Mouse (Mus musculus): Measurements from ENCODE around the gene Klhl23.

Klhl23 gene

DNA sequence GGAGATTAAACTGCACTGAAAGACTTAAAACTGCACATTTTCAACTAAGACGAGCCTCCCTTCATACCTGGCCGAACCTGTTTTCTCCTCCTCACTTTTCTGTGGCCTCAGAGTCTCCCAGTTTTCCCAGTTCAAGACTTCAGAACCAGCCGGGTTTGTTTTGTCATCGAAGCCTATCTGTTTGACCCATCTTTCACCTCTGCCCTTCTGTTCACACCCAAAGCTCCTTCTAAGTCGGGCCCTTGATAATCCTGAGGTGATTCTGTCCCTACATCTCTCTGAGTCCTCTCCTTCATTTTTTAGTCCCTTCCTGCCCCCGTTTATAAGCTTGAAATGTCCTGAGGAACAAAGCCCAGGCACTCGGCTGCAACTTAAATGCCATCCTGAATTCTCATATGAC is 6.3 kb downstream of the Klhl23 start:
- in situ Hi-C loops (cut with MboI; ENCODE audit: unreplicated experiment in 2 of 2), result loop anchor here in 1 of 2 experiments (25.0 kb wide), 2 partner anchors 384 to 734 kb away; partner anchors contain the start of gene Gad1

DNA sequence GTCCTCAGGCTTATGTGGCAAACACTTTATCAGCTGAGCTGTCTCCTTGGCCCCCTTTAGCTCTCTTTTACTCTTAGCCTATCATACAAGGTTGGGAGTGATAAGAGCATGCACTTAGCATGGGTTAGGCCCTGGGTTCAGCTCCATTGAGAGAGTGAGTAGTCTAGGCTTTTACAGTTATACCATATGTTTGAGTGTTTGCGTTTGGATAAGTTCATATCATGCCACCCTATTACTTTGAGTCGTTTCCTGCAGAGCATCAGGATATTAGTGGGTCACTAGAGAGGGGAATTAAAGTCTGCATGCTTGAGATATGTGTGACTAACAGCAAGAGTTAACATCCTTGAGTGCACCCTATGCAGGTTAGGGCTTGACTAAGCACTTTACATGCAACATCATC is 7.9 kb downstream of the Klhl23 start:
- in situ Hi-C loops (cut with MboI; ENCODE audit: unreplicated experiment in 2 of 2), result loop anchor here in 1 of 2 experiments (25.0 kb wide), 2 partner anchors 383 to 733 kb away; partner anchors contain the start of gene Gad1

DNA sequence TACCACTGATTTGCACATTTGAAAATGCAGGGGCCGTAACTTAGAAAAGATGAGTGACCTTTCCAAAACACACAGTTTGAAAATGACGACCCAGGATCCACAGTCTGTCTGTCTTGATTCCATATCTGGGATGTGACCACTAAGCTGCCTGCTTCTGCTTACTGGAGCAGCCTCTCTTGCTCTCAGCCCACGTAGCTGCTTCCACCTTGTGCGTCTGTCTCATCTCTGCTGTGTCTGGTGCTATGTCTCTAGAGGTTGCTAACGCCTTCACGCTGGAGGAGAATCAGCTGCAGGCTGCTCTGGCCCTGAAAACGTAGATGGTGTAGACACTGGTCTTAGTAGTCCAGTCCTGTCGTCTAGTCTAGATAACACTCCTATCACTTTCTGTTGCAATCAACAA is 8.4 kb downstream of the Klhl23 start:
- in situ Hi-C loops (cut with MboI; ENCODE audit: unreplicated experiment in 2 of 2), result loop anchor here in 1 of 2 experiments (25.0 kb wide), 2 partner anchors 382 to 732 kb away; partner anchors contain the start of gene Gad1

DNA sequence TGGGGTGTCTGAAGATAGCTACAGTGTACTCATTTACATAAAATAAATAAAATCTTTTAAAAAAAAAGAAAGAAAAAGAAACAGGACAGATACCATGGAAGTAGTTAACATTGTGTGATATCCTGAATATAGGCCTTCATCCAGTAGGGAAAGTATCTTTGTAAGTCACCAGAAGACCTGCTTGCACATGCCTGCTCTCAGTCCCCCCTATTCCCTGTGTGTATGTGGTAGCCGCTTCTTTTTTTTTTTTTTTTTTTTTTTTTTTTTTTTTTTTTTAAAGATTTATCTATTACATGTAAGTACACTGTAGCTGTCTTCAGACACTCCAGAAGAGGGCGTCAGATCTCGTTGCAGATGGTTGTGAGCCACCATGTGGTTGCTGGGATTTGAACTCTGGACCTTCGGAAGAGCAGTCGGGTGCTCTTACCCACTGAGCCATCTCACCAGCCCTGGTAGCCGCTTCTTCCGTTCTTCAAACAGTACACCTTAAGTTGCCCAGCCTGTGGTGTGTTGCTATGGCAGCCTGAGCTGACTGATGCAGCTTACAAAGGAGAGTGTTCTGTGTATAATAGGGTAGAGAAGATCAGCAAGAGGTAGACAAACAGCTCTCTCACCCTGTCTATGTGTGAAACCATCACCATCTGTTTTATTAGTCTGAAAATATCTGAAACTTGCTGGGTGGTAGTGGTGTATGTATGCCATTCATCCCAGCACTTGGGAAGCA is 15.7 kb downstream of the Klhl23 start:
- in situ Hi-C loops (cut with MboI; ENCODE audit: unreplicated experiment in 2 of 2), result loop anchor here in 1 of 2 experiments (25.0 kb wide), 2 partner anchors 375 to 725 kb away; partner anchors contain the start of gene Gad1

DNA sequence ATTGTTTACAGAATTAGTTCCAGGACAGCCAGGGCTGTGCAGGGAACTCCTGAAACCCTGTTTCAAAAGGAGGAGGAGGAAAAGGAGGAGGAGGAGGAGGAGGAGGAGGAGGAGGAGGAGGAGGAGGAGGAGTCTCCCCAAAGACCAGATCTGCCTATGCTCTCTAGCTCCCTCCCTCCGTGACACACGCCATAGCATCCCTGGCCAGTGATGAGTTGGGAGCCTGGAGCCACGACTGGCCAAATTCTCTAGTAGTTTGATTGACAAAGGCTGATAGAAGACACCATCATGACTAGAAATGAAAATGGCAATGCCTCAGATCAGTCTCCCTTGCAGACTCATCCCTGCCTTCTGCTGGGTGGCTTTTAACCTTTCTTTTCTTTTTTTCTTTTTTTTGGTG is 16.3 kb downstream of the Klhl23 start:
- in situ Hi-C loops (cut with MboI; ENCODE audit: unreplicated experiment in 2 of 2), result loop anchor here in 1 of 2 experiments (25.0 kb wide), 2 partner anchors 374 to 724 kb away; partner anchors contain the start of gene Gad1

DNA sequence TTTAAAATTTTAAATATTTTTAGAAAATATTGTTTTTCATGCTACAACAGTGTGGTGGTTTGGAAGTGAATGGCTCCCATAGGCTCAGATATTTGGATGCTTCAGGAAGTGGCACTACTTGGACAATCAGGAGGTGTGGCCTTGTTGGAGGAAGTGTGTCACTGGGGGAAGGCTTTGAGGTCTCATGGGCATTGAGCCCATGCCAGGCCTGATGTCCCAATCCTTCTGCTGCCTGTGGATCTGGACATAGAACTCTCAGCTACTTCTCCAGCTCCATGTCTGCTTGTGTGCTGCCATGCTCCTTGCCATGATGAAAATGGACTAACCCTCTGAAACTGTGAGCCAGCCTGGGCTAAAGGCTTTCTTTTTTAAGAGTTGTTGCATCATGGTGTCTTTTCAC is 17.0 kb downstream of the Klhl23 start:
- in situ Hi-C loops (cut with MboI; ENCODE audit: unreplicated experiment in 2 of 2), result loop anchor here in 1 of 2 experiments (25.0 kb wide), 2 partner anchors 374 to 724 kb away; partner anchors contain the start of gene Gad1

DNA sequence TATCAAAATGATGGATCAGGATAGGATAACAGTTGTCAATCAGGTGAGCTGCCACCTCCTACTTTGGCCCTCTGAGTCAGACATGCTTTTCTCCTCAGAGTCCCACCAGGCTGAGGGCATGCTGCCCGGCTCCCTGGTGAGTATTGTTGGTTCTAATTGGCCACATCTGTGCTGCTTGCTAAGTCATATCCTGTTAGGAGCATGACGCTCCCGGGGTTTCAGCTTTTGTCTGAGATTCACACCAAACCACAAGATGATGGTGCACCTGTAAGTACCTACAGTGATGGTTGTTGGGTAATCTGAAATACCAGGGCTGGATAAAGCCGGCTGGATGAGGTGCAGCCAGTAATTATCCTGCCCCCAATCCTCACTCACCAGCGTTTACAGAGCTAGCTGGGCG is 18.5 kb downstream of the Klhl23 start:
- in situ Hi-C loops (cut with MboI; ENCODE audit: unreplicated experiment in 2 of 2), result loop anchor here in 1 of 2 experiments (25.0 kb wide), 2 partner anchors 372 to 722 kb away; partner anchors contain the start of gene Gad1

DNA sequence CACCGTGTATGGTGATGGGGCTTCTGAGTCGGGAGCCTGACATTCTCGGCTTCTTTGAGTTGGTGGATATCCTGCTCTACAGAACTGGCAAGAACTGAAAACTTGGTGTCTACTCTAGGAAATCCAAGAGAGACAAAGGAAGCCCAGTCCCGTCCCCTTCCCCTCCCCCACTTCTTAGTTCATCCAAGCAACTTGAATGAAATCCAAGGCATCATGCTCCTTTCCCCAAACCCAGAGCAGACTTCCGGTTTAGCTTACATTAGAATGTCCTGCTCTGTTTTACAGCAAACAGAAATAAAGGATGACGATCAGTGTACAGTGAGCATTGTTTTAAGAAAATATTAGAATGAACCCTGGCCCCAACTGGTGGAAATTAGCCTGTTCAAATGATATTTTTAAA is 27.5 kb downstream of the Klhl23 start:
- in situ Hi-C loops (cut with MboI; ENCODE audit: unreplicated experiment in 2 of 2), result loop anchor here in 1 of 2 experiments (25.0 kb wide), 2 partner anchors 363 to 713 kb away; partner anchors contain the start of gene Gad1

DNA sequence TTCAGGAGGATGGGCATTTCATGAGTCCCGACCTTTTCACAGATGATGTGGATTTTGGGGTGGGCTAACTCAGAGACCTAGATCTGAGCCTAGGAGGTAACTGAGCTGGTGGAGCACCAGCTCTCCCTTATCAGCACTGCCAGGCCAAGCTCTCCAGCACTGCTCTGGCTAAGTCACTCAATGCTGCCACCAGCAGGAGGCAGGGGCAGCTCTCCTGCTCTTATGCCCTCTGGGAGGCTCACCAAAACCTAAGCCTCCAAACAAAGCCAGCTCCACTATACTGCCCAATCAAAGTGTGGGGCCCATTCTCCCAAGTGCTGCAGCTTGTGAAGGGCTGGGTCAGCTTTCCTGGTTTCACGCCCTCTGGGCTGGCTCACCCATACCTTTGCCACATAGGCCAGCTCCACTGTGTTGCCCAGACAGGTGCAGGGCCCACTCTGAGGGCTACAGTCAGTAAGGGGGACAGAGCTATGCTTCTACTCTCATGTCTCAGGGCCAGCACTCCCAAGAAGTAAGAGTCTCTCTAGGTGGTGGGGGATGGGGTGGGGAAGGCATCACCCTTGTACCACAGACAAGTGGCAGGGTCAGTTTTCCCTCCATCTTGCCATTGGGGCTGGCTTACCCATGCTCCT is 29.8 kb downstream of the Klhl23 start:
- in situ Hi-C loops (cut with MboI; ENCODE audit: unreplicated experiment in 2 of 2), result loop anchor here in 1 of 2 experiments (10.0 kb wide), 1 partner anchor 217 kb away; no protein-coding TSS in a partner anchor

DNA sequence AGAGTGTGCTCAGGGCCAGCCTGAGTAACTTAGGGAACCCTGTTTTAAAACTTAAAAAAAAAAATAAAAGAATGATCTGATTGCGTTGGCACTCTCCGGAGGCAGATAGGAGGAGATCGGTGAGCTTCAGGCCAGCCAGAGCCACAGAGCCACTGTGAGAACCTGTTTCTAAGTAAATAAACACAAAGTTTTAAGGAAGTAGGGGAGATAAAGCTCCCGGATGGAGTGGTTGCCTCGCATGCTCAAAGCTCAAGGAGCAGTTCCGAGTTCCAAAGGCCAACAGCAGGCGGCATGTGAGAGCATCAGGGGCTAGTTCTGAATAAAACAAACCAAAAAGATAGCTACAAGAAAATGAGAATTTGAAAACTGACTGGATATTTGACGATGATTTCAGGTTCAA is 34.6 kb downstream of the Klhl23 start:
- in situ Hi-C loops (cut with MboI; ENCODE audit: unreplicated experiment in 2 of 2), result loop anchor here (5.0 to 10.0 kb wide), 2 partner anchors 101 to 222 kb away; no protein-coding TSS in a partner anchor

DNA sequence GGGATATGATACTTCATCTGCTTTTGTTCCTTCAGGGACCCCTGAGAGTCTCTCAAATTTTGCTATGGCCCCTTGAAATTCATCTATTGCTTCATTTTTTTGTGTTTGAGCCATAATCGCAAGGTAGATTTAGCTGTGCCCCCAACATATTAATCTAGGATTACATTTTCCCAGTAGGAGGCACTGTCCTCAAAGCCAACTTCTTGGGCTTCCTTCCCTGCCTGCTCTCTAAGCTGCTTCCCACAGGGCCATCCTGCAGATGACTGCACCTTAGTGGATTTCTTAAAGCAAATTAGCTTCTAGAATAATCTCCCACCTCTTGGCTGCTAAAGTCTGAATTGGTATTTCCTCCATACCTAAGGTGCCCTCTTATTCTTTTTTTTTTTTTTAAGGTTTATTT is 36.1 kb downstream of the Klhl23 start:
- in situ Hi-C loops (cut with MboI; ENCODE audit: unreplicated experiment in 2 of 2), result loop anchor here (5.0 to 10.0 kb wide), 2 partner anchors 99 to 223 kb away; no protein-coding TSS in a partner anchor

DNA sequence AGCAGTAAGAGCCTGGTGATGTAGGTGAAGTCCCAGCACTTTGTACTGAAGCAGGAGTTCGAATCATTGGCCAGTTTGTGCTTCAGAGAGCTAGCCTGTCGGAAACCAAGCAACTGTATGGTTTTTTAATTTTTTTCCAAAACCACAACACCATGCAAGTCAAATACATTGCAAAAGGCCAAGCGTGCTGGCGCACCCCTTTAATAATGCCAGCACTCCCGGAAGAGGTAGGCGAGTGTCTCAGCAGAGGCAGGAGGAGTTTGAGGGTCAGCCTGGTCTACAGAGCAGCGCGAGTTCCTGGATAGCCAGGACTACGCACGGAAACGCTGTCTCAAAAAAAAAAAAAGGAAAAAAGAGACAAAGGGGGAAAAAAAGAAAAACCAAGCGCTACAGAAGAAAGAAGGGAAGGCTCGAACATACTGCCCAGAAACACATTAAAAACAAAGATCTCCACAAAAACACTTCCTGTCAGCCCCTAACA is 39.3 kb downstream of the Klhl23 start:
- in situ Hi-C loops (cut with MboI; ENCODE audit: unreplicated experiment in 2 of 2), result loop anchor here in 1 of 2 experiments (5.0 kb wide), 1 partner anchor 134 kb away; no protein-coding TSS in a partner anchor

DNA sequence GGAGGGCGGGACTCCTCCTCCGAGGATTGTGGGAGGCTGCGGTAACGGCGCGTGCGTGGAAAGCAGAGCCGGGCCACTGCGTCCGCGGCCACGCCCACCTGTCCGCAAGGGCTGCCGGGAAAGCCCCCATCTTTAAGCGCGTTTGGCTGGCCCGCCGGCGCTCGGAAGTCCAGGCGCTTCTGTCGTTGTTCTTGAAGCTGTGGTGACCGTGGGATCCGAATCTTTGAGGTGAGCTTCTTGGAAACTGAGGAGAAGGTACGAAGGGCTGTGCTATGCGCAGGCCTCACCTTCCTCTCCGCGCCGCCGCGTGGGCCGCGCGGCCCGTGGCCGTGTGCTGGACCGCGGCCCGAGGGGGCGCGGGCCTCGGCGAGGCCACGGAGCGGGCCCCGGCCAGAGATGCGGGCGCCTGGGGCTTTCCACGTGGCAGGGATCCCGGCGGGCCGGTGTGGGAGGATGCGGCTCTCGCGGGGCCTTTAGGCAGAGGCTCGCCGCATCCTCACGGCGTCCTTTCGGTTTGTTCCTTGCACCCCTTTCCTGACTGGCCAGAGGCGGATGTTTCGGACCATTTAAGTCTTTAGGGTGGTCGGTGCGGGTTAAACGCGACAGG is 39.8 kb downstream of the Klhl23 start, which contains the start of gene Ssb:
Gene Ssb, plus strand, starts transcription at position 78 of the 607 bp plus-strand sequence.
- in situ Hi-C loops (cut with MboI; ENCODE audit: unreplicated experiment in 2 of 2), result loop anchor here in 1 of 2 experiments (5.0 kb wide), 1 partner anchor 134 kb away; no protein-coding TSS in a partner anchor

DNA sequence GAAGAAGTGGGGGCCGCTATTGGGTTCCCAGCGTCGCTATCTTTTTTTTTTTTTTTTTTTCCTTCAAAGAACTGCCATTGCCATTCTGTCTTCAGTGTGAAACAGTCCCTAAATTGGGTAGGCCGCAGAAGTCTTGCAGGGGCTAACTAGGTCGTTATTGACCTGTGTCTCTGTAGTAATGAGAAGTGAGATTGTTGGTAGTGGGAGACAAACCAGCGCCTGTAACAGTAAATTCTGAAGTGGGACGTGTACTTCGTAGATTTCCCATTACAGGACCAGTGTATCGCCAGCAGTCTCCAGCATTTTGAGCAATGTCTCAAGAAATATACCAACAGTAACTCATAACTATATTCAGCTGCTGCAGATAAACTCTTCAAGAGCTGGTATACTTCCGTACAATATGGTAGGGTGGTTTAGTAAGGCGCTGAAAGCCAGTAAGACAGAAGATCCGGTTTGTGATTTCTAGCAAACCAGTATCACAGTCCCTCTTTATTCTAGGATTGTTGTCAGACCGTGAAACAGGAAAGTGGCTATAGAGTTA is 40.4 kb downstream of the Klhl23 start:
- in situ Hi-C loops (cut with MboI; ENCODE audit: unreplicated experiment in 2 of 2), result loop anchor here in 1 of 2 experiments (5.0 kb wide), 1 partner anchor 135 kb away; no protein-coding TSS in a partner anchor

DNA sequence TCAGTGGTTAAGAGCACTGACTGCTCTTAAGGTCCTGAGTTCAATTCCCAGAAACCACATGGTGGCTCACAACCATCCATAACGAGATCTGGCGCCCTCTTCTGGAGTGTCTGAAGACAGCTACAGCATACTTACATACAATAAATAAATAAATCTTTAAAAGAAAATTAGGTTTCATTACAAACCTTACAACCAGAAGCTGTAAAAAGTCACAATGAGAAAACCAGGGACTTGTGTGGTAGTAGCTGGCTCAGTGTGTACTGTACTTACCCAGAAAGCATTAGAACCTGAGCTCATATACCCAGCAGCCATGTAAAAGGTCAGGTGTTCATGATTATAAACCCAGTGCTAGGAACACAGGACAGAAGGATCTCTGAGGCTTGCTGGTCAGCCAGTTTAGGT is 62.2 kb downstream of the Klhl23 start:
- in situ Hi-C loops (cut with MboI; ENCODE audit: unreplicated experiment in 2 of 2), result loop anchor here (10.0 to 25.0 kb wide), 3 partner anchors 169 to 1978 kb away; partner anchors contain the start of genes Fastkd1 (in 1 of the 2) and Pdk1 (in 1 of the 2)

DNA sequence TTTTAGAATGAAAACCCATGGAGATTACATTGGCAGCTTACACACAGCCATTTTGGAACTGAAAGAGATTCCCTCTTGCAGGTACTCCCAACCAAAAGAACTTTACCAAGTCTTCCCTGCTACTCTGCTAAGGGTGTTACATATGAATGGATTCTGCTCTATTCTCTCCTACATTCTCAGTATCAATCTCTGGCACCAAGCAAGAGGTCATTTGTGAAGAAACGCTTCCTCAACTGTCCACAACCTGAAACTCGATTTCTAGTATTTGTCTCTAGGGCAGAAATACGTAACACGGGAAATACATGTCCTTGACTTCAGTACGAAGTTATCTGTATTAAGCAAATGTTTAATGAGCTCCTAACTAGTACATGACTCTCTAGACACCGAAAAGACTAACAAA is 62.8 kb downstream of the Klhl23 start:
- in situ Hi-C loops (cut with MboI; ENCODE audit: unreplicated experiment in 2 of 2), result loop anchor here (10.0 to 25.0 kb wide), 3 partner anchors 170 to 1978 kb away; partner anchors contain the start of genes Fastkd1 (in 1 of the 2) and Pdk1 (in 1 of the 2)

DNA sequence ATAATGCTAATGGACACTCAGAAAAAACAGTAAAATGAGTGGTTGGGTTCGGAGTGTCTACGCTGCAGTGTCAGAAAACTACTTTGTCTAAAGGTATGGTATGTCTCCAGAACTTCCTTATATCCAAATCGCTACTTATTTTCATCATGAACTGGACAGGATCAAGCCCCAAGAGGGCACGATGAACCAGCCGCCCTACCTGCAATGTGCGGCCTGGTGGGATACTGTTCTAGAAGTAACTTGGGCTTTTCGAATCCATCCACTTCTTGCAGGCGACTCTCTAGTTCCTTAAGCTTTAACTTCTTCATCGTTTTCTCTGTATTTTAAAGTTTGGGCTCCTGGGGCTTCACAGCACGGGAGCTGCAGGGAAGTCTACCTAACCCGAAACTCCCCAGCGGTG is 63.3 kb downstream of the Klhl23 start:
- in situ Hi-C loops (cut with MboI; ENCODE audit: unreplicated experiment in 2 of 2), result loop anchor here (10.0 to 25.0 kb wide), 3 partner anchors 170 to 1977 kb away; partner anchors contain the start of genes Fastkd1 (in 1 of the 2) and Pdk1 (in 1 of the 2)

DNA sequence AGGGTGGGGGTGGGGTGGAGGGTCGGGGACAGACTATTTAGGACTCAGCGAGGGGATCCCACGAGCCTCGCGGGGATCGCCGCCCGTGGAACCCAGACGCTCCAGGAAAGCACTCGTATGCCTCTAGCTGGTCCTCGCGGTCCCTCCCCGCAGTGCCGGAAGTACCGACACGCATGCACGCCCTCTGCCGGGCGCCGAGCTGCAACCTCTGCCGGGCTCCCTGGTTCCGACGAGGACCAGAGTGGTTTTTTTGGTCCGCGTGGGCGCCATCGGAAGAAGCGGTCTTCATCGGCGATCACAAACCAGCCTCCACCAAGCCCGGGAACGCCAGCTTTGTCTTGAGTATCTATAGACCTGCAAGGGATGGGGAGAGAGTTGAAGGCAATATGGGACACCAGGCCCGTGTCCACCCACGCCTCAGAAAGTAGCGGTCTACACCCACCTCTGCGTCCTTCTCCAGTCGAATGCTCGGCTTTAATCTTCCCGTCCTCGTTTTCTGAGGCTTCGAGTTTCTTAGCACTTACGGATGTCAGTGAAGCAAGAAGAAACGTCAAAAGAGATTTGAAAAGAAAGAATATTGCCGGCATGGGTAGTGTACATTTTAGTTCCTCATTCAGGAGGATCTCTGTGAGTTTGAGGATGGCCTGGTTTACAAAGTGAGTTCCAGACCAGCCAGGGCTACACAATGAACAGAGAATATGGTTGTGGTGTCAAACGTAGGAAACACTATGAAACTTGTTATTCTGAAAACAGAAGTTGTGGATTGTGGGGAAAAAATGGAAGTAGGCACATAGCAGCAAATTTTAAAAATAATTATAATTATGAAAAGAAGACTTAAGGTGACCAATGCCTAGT is 63.9 kb downstream of the Klhl23 start, which contains the start of gene Mettl5:
Gene Mettl5, minus strand, starts transcription at position 165 of the 855 bp plus-strand sequence.
- in situ Hi-C loops (cut with MboI; ENCODE audit: unreplicated experiment in 2 of 2), result loop anchor here (10.0 to 25.0 kb wide), 3 partner anchors 171 to 1977 kb away; partner anchors contain the start of genes Fastkd1 (in 1 of the 2) and Pdk1 (in 1 of the 2)

All from v-Abl transformed pro-B cells (cell line).